Mouse (Mus musculus): ENCODE results near the gene H2-DMa.

H2-DMa gene

DNA sequence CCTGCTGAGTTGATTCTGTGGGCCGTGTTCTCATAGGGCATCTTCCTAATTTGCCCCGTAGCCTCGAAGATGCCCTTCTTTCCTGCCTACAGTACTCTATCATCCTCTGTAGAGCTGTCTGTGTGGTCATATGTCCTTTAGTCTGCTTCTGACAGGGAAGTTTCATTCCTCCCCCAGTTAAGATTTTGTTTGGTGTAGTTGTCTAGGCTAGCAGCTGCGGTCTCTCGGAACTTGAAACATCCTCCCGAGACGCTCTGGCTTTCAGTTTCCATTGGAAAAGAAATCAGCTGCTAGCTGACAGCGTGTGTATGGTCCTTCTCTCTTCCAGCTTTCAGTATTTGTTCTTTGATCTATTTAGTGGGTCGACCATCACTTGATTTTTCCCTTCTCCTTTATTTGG, 14.5 kb upstream of the H2-DMa start:
- DNase-seq (ENCODE audit: low spot score in 2 of 2) = no peak

GRCm38 (mm10) chr17:34106555-34106954, 12.8 kb upstream of the H2-DMa start:
- DNase-seq (ENCODE audit: low spot score in 2 of 2) = no peak

- DNase-seq (ENCODE audit: low spot score in 2 of 2) = no peak
Observed at GRCm38 (mm10) chr17:34107109-34107867, 12.1 kb upstream of the H2-DMa start.

- DNase-seq (ENCODE audit: low spot score in 2 of 2) = no peak
Observed at GRCm38 (mm10) chr17:34108460-34108859, 10.9 kb upstream of the H2-DMa start.

GRCm38 (mm10) chr17:34109038-34109805, 10.1 kb upstream of the H2-DMa start:
- no peak for DNase-seq (ENCODE audit: low spot score in 2 of 2)

DNA sequence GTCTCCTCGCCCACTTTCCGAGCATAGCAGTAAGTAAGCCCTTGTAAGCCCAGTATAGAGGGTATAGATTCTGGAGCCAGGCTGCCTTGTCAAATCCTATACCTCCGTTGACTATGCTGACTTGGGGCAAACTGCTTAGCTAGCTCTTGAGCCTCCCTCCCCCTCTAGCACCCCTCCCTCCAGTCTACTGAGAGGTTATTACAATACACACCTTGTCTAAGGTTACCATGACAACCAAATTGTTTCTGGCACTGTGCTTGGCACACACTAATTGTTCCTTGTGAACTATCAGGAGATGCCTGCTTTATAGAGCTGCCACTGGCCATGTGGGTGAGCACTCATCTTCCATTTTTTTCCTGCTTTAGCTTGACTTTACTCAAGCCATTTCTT, 9.5 kb upstream of the H2-DMa start:
- no peak for DNase-seq (ENCODE audit: low spot score in 2 of 2)

DNA sequence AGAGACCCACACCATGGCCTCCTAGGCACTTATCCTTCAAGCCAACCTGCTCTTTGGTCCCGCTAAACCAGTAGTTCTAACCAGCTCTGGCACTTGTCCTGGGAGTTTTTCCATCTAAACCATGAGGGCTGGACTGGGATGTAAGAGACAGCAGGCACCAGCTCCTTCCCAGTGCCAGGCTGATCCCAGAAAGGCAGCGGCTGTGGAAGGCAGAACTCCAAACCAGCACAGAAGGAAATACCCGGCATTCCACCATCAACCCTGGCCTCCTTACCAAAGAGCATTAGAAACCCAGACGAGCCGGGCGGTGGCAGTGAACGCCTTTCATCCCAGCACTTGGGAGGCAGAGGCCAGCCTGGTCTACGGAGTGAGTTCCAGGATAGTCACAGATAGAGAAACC, 9.0 kb upstream of the H2-DMa start:
- no peak for DNase-seq (ENCODE audit: low spot score in 2 of 2)

DNA sequence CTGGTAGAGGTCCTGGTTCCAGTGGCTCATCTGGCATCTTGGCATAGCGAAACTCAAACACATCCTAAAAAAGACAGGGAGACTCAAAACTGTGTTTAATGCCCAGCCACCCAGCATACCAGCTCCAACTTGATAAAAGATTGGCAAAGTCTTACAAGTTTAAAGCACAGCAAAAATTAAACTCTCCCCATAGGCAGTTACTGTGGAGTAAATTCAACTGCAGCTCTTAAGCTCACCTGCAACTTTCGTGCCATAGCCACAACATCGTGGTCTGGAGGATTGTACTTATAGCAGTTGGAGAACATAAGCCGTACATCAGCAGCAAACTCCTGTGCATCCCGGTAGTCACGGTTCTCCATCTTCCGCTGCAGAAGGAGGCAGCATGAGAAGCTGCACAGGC, 5.2 kb upstream of the H2-DMa start:
- no peak for DNase-seq (ENCODE audit: low spot score in 2 of 2)

- no peak for DNase-seq (ENCODE audit: low spot score in 2 of 2)
Observed at GRCm38 (mm10) chr17:34116736-34117370, 2.5 kb upstream of the H2-DMa start.

DNA sequence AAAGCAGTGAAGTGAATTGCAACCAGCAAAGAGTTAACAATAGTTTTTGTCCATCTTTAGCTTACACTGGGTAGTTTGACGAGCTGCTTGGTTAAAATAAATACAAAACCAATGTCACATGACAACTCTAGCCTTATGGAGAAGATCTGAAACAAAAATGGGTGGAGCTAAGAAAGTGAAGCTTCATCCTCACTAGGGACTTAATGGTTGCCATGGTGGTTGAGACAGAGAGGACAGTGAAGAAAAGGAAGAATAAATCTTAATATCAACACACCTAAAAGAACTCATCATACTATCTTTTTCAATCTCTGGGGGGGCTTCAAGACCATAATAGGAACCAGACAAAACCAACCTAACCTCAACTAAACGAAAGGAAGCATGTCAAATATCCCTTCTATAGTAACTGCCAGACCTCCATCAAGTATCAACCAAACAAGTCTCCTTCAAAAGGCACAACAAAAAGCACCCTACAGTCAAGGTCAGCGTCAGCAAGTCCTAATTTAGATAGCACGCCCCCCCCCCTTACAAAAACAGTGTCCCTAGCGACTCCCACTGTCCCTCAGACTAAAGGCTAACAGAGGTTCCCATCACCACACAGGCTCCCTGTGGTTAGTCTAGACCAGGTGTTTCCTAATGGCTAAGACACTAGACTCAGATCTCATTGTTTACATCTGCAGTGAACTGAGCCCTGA, 1.8 kb upstream of the H2-DMa start:
- DNase-seq (ENCODE audit: low spot score in 2 of 2) = no peak

- DNase-seq (ENCODE audit: low spot score in 2 of 2) = no peak
Observed at GRCm38 (mm10) chr17:34118113-34118872, 1.0 kb upstream of the H2-DMa start.

- no peak for DNase-seq (ENCODE audit: low spot score in 2 of 2)
Observed at GRCm38 (mm10) chr17:34118873-34119248, 480 bp upstream of the H2-DMa start.

GRCm38 (mm10) chr17:34120180-34120723, 911 bp downstream of the H2-DMa start:
- peak; percentile 80 to 85 for DNase-seq (ENCODE audit: low spot score in 2 of 2)

DNA sequence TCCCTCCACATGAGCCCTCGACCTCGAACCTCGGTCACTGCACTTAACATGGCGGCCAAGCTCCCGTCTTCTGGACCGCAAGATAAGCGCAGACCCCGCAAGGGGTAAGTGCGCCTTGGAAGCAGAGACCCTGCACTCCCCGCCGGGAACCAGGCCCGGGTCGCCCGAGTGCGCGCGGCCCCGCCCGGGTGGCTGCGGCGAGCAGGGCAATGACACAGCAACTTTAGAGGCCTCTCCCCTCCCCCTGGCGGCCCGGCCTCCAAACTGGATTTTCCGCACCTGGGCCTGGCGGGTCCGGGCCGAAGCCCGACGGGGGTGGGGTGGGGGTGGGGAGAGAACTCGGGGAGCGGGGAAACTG, 1.5 kb downstream of the H2-DMa start:
- DNase-seq (ENCODE audit: low spot score in 2 of 2) = peak; percentile 63 to 65

- DNase-seq (ENCODE audit: low spot score in 2 of 2) = peak; percentile 80 to 89
Observed at GRCm38 (mm10) chr17:34121172-34121878, 2.0 kb downstream of the H2-DMa start.

- peak; percentile 61 to 68 for DNase-seq (ENCODE audit: low spot score in 2 of 2)
Observed at GRCm38 (mm10) chr17:34121879-34122187, 2.5 kb downstream of the H2-DMa start.

DNA sequence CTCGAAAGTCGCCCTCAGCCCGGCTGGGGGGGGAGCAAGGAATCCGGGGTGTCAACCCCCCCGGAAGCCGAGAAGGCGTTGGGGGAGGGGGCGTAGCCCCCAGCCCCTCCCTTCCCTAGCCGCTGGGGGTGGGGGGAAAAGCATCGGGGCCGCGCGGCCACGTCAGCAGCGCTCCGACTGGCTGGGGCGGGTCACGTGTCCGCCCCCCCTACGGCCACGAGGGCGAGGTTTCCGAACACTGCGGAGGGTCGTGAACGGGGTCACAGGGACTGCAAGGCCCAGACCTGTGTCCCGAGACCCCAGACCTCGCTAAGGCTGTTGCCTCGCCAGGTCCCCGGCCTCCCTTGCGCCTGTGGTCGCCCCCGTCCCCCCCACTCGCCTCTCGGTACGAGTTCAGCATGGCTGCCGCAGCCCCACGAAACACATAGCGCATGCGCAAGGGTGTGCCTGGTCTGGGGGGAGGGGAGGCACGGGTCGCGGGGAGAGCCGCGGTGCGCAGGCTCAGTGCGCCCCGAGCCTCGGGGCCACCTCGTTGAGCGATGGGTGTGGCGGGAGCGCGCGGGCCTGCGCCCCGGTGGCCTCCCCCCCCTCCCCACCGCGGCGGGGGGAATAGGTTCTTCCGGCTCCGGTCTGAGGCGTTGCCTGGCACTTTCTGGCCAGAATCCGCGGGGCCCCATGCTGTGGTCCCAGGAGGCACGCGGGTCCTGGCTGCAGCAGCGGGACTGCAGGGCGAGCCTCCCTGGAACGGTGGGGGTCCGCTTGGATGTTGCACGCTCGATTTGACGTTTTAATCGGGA, 3.0 kb downstream of the H2-DMa start, which contains the start of gene Brd2:
Gene Brd2, minus strand, starts transcription at position 447 of the 797 bp plus-strand sequence.
- peak; percentile 92 to 96 for DNase-seq (ENCODE audit: low spot score in 2 of 2)

GRCm38 (mm10) chr17:34123111-34123510, 3.8 kb downstream of the H2-DMa start:
- no peak for DNase-seq (ENCODE audit: low spot score in 2 of 2)

- no peak for DNase-seq (ENCODE audit: low spot score in 2 of 2)
Observed at GRCm38 (mm10) chr17:34123518-34123917, 4.2 kb downstream of the H2-DMa start.

DNA sequence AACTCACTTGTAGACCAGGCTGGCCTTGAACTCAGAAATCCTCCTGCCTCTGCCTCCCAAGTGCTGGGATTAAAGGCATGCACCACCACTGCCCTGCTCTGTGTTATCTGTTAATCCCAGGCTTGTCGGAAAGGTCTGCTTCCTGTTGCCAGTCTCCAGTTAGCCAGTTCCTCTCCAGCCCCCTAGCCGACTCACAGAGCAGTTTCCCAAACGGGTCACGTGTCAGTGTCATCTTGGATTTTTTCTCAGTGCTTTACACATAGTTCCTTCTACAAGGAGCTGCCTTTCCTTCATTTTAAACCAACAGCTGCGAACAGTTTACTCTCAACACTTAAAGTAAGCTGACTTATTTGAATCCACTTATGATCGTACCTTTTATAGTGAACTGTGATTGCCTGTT, 5.3 kb downstream of the H2-DMa start:
- DNase-seq (ENCODE audit: low spot score in 2 of 2) = no peak

All from frontal cortex, postnatal 14 days (tissue).